Mouse (Mus musculus) layer of hippocampus, adult 18-20 months (tissue): ENCODE results near the gene Hypk. TPM values are rescaled to one million over a fixed set of nuclear protein-coding genes. Genes with fewer than 3 reads are reported as not detected.
"Not testable (repeated sequence)": the region's sequence is repeated elsewhere in the genome, so short reads cannot be mapped to it uniquely, and the experiment has no call there.

Source experiments
- DNase-seq, 2 experiments: peaks; one replicate each; pipeline ENCODE4 v3.0.0; 2022; ENCODE audit warnings: low spot score in 2 of 2
- microRNA-seq, 2 experiments: library from miRNA; unstranded; fragments of <30 nt; microRNA quantifications; one replicate each; pipeline ENCODE4 v1.2.0; 2021
- total RNA-seq, 2 experiments: library from RNA; stranded (reverse); gene quantifications; 2 replicates each; pipeline ENCODE4 v1.2.3; 2021

Hypk gene
- total RNA-seq, 2 experiments from 2014 or later, result 17.8 to 18.0 TPM

DNA sequence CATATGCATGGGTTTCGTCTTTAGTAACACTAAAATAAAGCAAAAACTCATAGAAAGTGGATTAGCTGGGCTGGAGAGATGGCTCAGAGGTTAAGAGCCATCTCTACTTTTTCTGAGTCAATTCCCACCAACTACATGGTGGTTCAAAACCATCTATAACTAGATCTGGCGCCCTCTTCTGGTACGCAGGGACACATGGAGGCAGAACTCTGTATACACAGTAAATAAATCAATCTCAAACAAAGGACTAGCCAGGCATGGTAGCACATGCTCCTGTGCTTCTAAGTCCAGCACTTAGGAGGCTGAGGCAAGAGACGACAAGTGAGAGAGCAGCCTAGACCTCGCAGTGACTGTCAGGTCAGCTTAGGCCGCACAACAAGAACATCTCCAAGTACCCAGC is 48.5 kb downstream of the Hypk start:
- not testable (repeated sequence) for DNase-seq

DNA sequence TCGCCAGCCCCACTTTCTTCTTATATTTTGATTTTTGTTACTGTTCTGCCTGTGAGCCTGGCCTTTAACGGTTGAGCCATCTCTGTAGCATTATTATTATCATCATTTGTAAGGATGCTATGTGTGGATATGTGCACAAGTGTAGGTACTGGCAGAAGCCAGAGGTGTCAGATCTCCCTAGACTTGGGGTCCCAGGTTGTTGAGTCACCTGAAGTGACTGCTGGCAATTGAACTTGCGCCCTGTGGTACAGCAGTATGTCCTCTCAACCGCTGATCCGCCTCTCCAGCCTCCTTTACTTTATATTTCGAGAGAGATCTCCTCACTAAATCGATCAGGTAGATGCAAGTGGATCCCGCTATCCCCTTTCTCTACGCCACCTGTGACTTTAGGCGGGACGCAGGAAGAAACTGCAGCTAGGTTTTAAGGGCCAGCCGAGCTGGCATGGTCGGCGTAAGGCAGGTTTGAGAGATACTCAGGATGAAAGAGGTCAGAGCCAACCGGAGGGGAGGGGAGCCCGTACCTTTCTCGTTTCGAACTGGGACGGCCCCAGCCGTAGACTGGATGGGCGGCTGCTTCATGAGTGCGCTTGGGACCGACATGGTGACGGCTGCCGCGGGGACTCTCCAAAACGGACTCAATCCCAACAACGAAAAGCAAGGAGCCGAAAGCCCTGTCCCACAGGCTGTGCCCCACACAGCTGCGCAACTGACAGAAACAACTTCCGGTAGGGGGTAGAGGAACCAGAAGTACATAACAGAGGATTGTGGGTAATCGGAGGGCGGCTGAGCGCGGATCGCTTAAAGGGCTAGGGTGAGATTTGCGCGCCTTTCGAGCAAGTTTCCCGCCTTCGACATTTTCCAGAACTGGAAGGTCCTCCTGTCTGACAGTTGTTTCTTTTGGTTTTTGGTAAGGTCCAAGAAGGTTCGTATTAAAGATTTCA is 53.1 kb downstream of the Hypk start, which contains the start of the genes Mfap1a and Wdr76:
TSS of gene Mfap1a (minus strand) at position 724 of the 941 bp plus-strand sequence.
TSS of gene Wdr76 (plus strand) at position 782 of the 941 bp plus-strand sequence.
- peak; percentile 77 to 90 for DNase-seq

DNA sequence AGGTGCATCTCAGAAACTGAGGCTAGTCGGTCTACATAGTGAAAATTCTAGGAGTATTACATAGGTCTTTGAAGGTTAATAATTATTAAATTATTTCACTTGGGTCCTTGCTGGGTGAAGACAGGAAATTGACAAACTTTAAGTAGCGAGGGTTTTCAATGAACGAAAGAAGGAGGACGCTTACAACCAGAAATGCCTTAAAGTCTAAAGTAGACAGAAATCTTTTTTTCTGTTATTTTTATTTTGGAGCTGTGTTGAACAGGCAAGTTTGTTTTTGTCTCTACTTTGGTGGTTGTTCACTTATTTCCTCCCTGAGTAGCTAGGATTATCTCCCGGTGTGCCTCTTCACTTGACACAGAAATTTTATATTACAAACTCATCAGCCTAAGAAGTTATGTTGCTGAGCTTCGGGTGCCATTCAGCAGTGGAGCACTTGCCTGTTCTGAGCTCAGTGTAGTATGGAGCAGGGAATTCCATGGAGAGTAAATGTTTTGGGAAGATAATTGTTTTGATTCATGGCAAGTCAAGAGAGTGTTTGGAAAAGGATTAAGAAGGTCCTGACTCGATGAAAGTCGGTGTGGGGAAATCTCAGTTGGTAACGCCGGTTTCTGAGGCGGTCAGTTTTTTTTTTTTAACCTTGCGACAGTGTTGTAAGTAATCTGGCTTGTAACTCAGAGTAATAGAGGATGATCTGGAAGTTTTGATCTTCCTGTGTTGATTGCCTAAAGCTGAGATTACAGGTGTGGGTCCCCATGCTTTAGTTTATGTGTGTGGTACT is 54.3 kb downstream of the Hypk start:
- no peak for DNase-seq

DNA sequence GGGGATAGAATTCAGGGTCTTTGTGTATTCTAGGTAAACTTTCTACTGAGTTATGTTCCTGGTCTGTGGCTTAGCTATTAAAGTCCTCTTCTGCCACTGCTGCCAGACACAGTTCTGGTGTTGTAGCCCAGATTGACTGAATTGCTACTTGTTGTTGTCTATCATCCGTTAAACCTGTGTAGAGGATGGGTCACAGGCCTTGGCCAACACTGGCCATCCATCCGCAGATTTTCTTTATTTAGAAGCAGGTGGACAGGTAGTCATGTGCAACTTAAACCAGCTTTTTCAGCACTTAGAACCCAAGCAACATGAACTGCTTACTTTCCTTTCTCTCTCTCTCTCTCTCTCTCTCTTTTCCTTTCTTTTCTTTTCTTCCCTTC is 54.9 kb downstream of the Hypk start:
- no peak for DNase-seq

Small RNA genes lying within 50 kb of the gene (microRNA-seq; reads per million reads assigned to microRNA genes)
- gene Gm22953, result 0 reads per million in 2 experiments

Other genes starting within 250 kb of the Hypk start
- 100 to 1,000 TPM; 128 to 144 TPM for gene Trp53bp1, start 181.9 kb upstream of the Hypk start, total RNA-seq
- gene Map1a, start 163.7 kb upstream of the Hypk start, total RNA-seq, result 100 to 1,000 TPM; 595 to 602 TPM
- 100 to 1,000 TPM; 106 to 109 TPM for gene Ppip5k1, start 97.9 kb upstream of the Hypk start, total RNA-seq
- 100 to 1,000 TPM; 380 to 418 TPM for gene Ckmt1, start 95.6 kb upstream of the Hypk start, total RNA-seq
- gene Strc, start 66.1 kb upstream of the Hypk start, total RNA-seq, result under 1 TPM; 0.58 to 0.77 TPM
- gene Pdia3, start 39.5 kb upstream of the Hypk start, total RNA-seq, result 100 to 1,000 TPM; 189 to 197 TPM
- gene Catsper2, start 39.5 kb upstream of the Hypk start, total RNA-seq, result 1 to 10 TPM; 3.4 to 4.6 TPM
- gene Ell3, start 9.0 kb upstream of the Hypk start, total RNA-seq, result not detected
- gene Serf2, start 4.1 kb upstream of the Hypk start, total RNA-seq, result 100 to 1,000 TPM; 141 to 144 TPM
- gene Serinc4, start 3.5 kb downstream of the Hypk start, total RNA-seq, result under 1 TPM; 0.40 to 0.56 TPM
- gene Mfap1b, start 20.8 kb downstream of the Hypk start, total RNA-seq, result 10 to 100 TPM; 47.8 to 52.9 TPM
- 10 to 100 TPM; 31.0 to 31.4 TPM for gene Mfap1a, start 53.4 kb downstream of the Hypk start, total RNA-seq
- 1 to 10 TPM; 2.5 to 2.7 TPM for gene Wdr76, start 53.4 kb downstream of the Hypk start, total RNA-seq